Mouse (Mus musculus): ENCODE results near the gene Fap. TPM values are rescaled to one million over a fixed set of nuclear protein-coding genes. Genes with fewer than 3 reads are reported as not detected.

Gene Fap
- polyA plus RNA-seq, 1 experiment from 2014 or later: 0.96 TPM

GRCm38 (mm10) chr2:62591555-62591954 lies 17.7 kb upstream of the Fap start:
- 90% methylated on average over 3 of the region's 3 CpGs for WGBS
- H3K27me3 ChIP-seq (ENCODE audit: control insufficient read depth, insufficient read depth, low read length): no peaks in the 10 kb centered on the region
- no peak for DNase-seq

GRCm38 (mm10) chr2:62589333-62589732 lies 15.5 kb upstream of the Fap start:
- Histone ChIP-seq H3K9ac (replicated peaks; ENCODE audit: low read length) (no peak overlapping the region), H3K4me3 (replicated peaks; ENCODE audit: low read depth, low read length) (no peak overlapping the region), H3K4me1 (ENCODE audit: control insufficient read depth, insufficient read depth, low read length) (no peaks in the 10 kb centered on the region), H3K27me3 (ENCODE audit: control insufficient read depth, insufficient read depth, low read length) (no peaks in the 10 kb centered on the region), H3K27ac (replicated peaks; ENCODE audit: low read depth, low read length) (no peak overlapping the region), H3K9me3 (ENCODE audit: control insufficient read depth, low read length) (no peaks in the 10 kb centered on the region), H3K4me2 (ENCODE audit: low read length) (no peak overlapping the region), H3K36me3 (ENCODE audit: control insufficient read depth, insufficient read depth, low read length) (no peaks in the 10 kb centered on the region)
- ATAC-seq (ENCODE audit: low FRiP score, low TSS enrichment) (no peak), DNase-seq (no peak)
- 90% methylated on average over 4 of the region's 4 CpGs for WGBS

More at GRCm38 (mm10) chr2:62591555-62591954, 17.7 kb upstream of the Fap start:
- no peak overlapping the region for H3K27ac ChIP-seq (replicated peaks; ENCODE audit: low read depth, low read length)
- ATAC-seq (ENCODE audit: low FRiP score, low TSS enrichment): no peak
- no peaks in the 10 kb centered on the region for H3K4me1 ChIP-seq (ENCODE audit: control insufficient read depth, insufficient read depth, low read length)
- no peaks in the 10 kb centered on the region for H3K36me3 ChIP-seq (ENCODE audit: control insufficient read depth, insufficient read depth, low read length)
- H3K9me3 ChIP-seq (ENCODE audit: control insufficient read depth, low read length): no peaks in the 10 kb centered on the region
- no peak overlapping the region for H3K4me2 ChIP-seq (ENCODE audit: low read length)
- H3K4me3 ChIP-seq (replicated peaks; ENCODE audit: low read depth, low read length): no peak overlapping the region
- no peak overlapping the region for H3K9ac ChIP-seq (replicated peaks; ENCODE audit: low read length)

GRCm38 (mm10) chr2:62585769-62586168 lies 11.9 kb upstream of the Fap start:
- no peak for ATAC-seq (ENCODE audit: low FRiP score, low TSS enrichment)
- no peak overlapping the region for H3K9ac ChIP-seq (replicated peaks; ENCODE audit: low read length)
- H3K36me3 ChIP-seq (ENCODE audit: control insufficient read depth, insufficient read depth, low read length): no peaks in the 10 kb centered on the region
- no peaks in the 10 kb centered on the region for H3K27me3 ChIP-seq (ENCODE audit: control insufficient read depth, insufficient read depth, low read length)
- no peak for DNase-seq
- H3K4me1 ChIP-seq (ENCODE audit: control insufficient read depth, insufficient read depth, low read length): no peaks in the 10 kb centered on the region
- no peak overlapping the region for H3K4me3 ChIP-seq (replicated peaks; ENCODE audit: low read depth, low read length)
- H3K4me2 ChIP-seq (ENCODE audit: low read length): no peak overlapping the region
- WGBS: 91% methylated on average over 5 of the region's 5 CpGs
- no peaks in the 10 kb centered on the region for H3K9me3 ChIP-seq (ENCODE audit: control insufficient read depth, low read length)
- H3K27ac ChIP-seq (replicated peaks; ENCODE audit: low read depth, low read length): no peak overlapping the region

- H3K27ac ChIP-seq (replicated peaks; ENCODE audit: low read depth, low read length): no peak overlapping the region
- WGBS: 89% methylated on average over 3 of the region's 3 CpGs
These were observed 1.1 kb upstream of the Fap start for GRCm38 (mm10) chr2:62574962-62575361.

GRCm38 (mm10) chr2:62574250-62574649 lies 375 bp upstream of the Fap start:
- DNase-seq (no peak), ATAC-seq (ENCODE audit: low FRiP score, low TSS enrichment) (no peak)
- no peak overlapping the region for H3K27ac ChIP-seq (replicated peaks; ENCODE audit: low read depth, low read length)
- no peaks in the 10 kb centered on the region for H3K9me3 ChIP-seq (ENCODE audit: control insufficient read depth, low read length)
- WGBS: 89% methylated on average over 7 of the region's 7 CpGs
- no peak overlapping the region for H3K4me2 ChIP-seq (ENCODE audit: low read length)
- no peaks in the 10 kb centered on the region for H3K27me3 ChIP-seq (ENCODE audit: control insufficient read depth, insufficient read depth, low read length)
- H3K4me3 ChIP-seq (replicated peaks; ENCODE audit: low read depth, low read length): no peak overlapping the region
- no peak overlapping the region for H3K9ac ChIP-seq (replicated peaks; ENCODE audit: low read length)
- H3K36me3 ChIP-seq (ENCODE audit: control insufficient read depth, insufficient read depth, low read length): no peaks in the 10 kb centered on the region
- H3K4me1 ChIP-seq (ENCODE audit: control insufficient read depth, insufficient read depth, low read length): no peaks in the 10 kb centered on the region

More at GRCm38 (mm10) chr2:62574962-62575361, 1.1 kb upstream of the Fap start:
- H3K9ac ChIP-seq (replicated peaks; ENCODE audit: low read length): no peak overlapping the region
- H3K36me3 ChIP-seq (ENCODE audit: control insufficient read depth, insufficient read depth, low read length): no peaks in the 10 kb centered on the region
- H3K9me3 ChIP-seq (ENCODE audit: control insufficient read depth, low read length): no peaks in the 10 kb centered on the region
- DNase-seq (no peak), ATAC-seq (ENCODE audit: low FRiP score, low TSS enrichment) (no peak)
- H3K4me3 ChIP-seq (replicated peaks; ENCODE audit: low read depth, low read length): no peak overlapping the region
- H3K4me1 ChIP-seq (ENCODE audit: control insufficient read depth, insufficient read depth, low read length): no peaks in the 10 kb centered on the region
- no peak overlapping the region for H3K4me2 ChIP-seq (ENCODE audit: low read length)
- no peaks in the 10 kb centered on the region for H3K27me3 ChIP-seq (ENCODE audit: control insufficient read depth, insufficient read depth, low read length)

- Histone ChIP-seq H3K36me3 (ENCODE audit: control insufficient read depth, insufficient read depth, low read length) (no peaks in the 10 kb centered on the region), H3K9ac (replicated peaks; ENCODE audit: low read length) (no peak overlapping the region), H3K27ac (replicated peaks; ENCODE audit: low read depth, low read length) (no peak overlapping the region), H3K27me3 (ENCODE audit: control insufficient read depth, insufficient read depth, low read length) (no peaks in the 10 kb centered on the region), H3K4me3 (replicated peaks; ENCODE audit: low read depth, low read length) (no peak overlapping the region), H3K4me1 (ENCODE audit: control insufficient read depth, insufficient read depth, low read length) (no peaks in the 10 kb centered on the region), H3K9me3 (ENCODE audit: control insufficient read depth, low read length) (no peaks in the 10 kb centered on the region), H3K4me2 (ENCODE audit: low read length) (no peak overlapping the region)
- ATAC-seq (ENCODE audit: low FRiP score, low TSS enrichment): no peak
- DNase-seq: no peak
- 91% methylated on average over 10 of the region's 10 CpGs for WGBS
These were observed 649 bp downstream of the Fap start for GRCm38 (mm10) chr2:62573099-62573752.

GRCm38 (mm10) chr2:62564687-62565086 lies 9.2 kb downstream of the Fap start:
- Histone ChIP-seq H3K9ac (replicated peaks; ENCODE audit: low read length) (no peak overlapping the region), H3K27me3 (ENCODE audit: control insufficient read depth, insufficient read depth, low read length) (no peaks in the 10 kb centered on the region), H3K9me3 (ENCODE audit: control insufficient read depth, low read length) (no peaks in the 10 kb centered on the region), H3K36me3 (ENCODE audit: control insufficient read depth, insufficient read depth, low read length) (no peaks in the 10 kb centered on the region), H3K27ac (replicated peaks; ENCODE audit: low read depth, low read length) (no peak overlapping the region), H3K4me1 (ENCODE audit: control insufficient read depth, insufficient read depth, low read length) (no peaks in the 10 kb centered on the region), H3K4me2 (ENCODE audit: low read length) (no peak overlapping the region), H3K4me3 (replicated peaks; ENCODE audit: low read depth, low read length) (no peak overlapping the region)
- DNase-seq (no peak), ATAC-seq (ENCODE audit: low FRiP score, low TSS enrichment) (no peak)
- WGBS: 94% methylated on average over 1 of the region's 1 CpGs

GRCm38 (mm10) chr2:62562661-62563485 lies 11.0 kb downstream of the Fap start:
- no peak overlapping the region for H3K9ac ChIP-seq (replicated peaks; ENCODE audit: low read length)
- H3K9me3 ChIP-seq (ENCODE audit: control insufficient read depth, low read length): no peaks in the 10 kb centered on the region
- H3K27ac ChIP-seq (replicated peaks; ENCODE audit: low read depth, low read length): no peak overlapping the region
- 71% methylated on average over 5 of the region's 5 CpGs for WGBS
- no peaks in the 10 kb centered on the region for H3K36me3 ChIP-seq (ENCODE audit: control insufficient read depth, insufficient read depth, low read length)
- no peak for DNase-seq
- no peaks in the 10 kb centered on the region for H3K4me1 ChIP-seq (ENCODE audit: control insufficient read depth, insufficient read depth, low read length)
- no peak overlapping the region for H3K4me3 ChIP-seq (replicated peaks; ENCODE audit: low read depth, low read length)
- no peak overlapping the region for H3K4me2 ChIP-seq (ENCODE audit: low read length)
- H3K27me3 ChIP-seq (ENCODE audit: control insufficient read depth, insufficient read depth, low read length): no peaks in the 10 kb centered on the region
- no peak for ATAC-seq (ENCODE audit: low FRiP score, low TSS enrichment)

GRCm38 (mm10) chr2:62557417-62557816 lies 16.5 kb downstream of the Fap start:
- Histone ChIP-seq H3K36me3 (ENCODE audit: control insufficient read depth, insufficient read depth, low read length) (no peaks in the 10 kb centered on the region), H3K4me1 (ENCODE audit: control insufficient read depth, insufficient read depth, low read length) (no peaks in the 10 kb centered on the region), H3K27ac (replicated peaks; ENCODE audit: low read depth, low read length) (no peak overlapping the region), H3K4me3 (replicated peaks; ENCODE audit: low read depth, low read length) (no peak overlapping the region), H3K27me3 (ENCODE audit: control insufficient read depth, insufficient read depth, low read length) (no peaks in the 10 kb centered on the region), H3K4me2 (ENCODE audit: low read length) (no peak overlapping the region), H3K9me3 (ENCODE audit: control insufficient read depth, low read length) (no peaks in the 10 kb centered on the region), H3K9ac (replicated peaks; ENCODE audit: low read length) (no peak overlapping the region)
- WGBS: 64% methylated on average over 2 of the region's 2 CpGs
- DNase-seq (no peak), ATAC-seq (ENCODE audit: low FRiP score, low TSS enrichment) (no peak)
